Mouse (Mus musculus) forebrain, embryonic 16.5 days (tissue): ENCODE measurements at regions not wholly inside any gene's neighbourhood (a gene's known extent, or its start where the extent isn't known, plus 50 kb on each side); places are given as distances from the start of the nearest gene placed in this dataset.

ENCODE experiments used
- ATAC-seq: fragments of 200-750 bp; cut with Nextera tagmentation; 2 replicates; pipeline ENCODE4 v1.8.0; 2017; ENCODE audit warnings: mild to moderate bottlenecking, moderate library complexity
- H3K27ac ChIP-seq: fragments of 300-500 bp; sonication (generic); 2 replicates; pipeline ENCODE4 v1.5.1; 2014; ENCODE audit warnings: low read length, control low read depth
- H3K27me3 ChIP-seq: fragments of 300-500 bp; sonication (generic); replicated peaks from 2 replicates; pipeline ENCODE4 v1.6.1; 2014; ENCODE audit warnings: low read length; ENCODE audit not compliant: control insufficient read depth, insufficient read depth
- H3K36me3 ChIP-seq: fragments of 300-500 bp; sonication (generic); 2 replicates; pipeline ENCODE4 v1.6.1; 2014; ENCODE audit not compliant: control insufficient read depth, insufficient read depth
- H3K4me1 ChIP-seq: fragments of 300-500 bp; sonication (generic); replicated peaks from 2 replicates; pipeline ENCODE4 v1.6.1; 2014; ENCODE audit warnings: low read length; ENCODE audit not compliant: control insufficient read depth, insufficient read depth
- H3K4me2 ChIP-seq: fragments of 300-500 bp; sonication (generic); 2 replicates; pipeline ENCODE4 v1.6.1; 2014; ENCODE audit warnings: mild to moderate bottlenecking, low read length, control low read depth
- H3K4me3 ChIP-seq: fragments of 300-500 bp; sonication (generic); replicated peaks from 2 replicates; pipeline ENCODE4 v1.5.1; 2014; ENCODE audit warnings: mild to moderate bottlenecking, low read length, control low read depth
- H3K9ac ChIP-seq: fragments of 300-500 bp; sonication (generic); replicated peaks from 2 replicates; pipeline ENCODE4 v1.6.1; 2014; ENCODE audit warnings: low read depth, low read length, control low read depth
- H3K9me3 ChIP-seq: fragments of 300-500 bp; sonication (generic); 2 replicates; pipeline ENCODE4 v1.6.1; 2016; ENCODE audit warnings: low read length; ENCODE audit not compliant: control insufficient read depth
- WGBS: fragments of 180-500 bp; shearing (Covaris S2); extraction: QIAGEN DNeasy Blood & Tissue Kit; methylation state at CpG from one replicate; pipeline ENCODE4 v1.1.7; 2014; 5-methylcytosine and 5-hydroxymethylcytosine counted together

DNA sequence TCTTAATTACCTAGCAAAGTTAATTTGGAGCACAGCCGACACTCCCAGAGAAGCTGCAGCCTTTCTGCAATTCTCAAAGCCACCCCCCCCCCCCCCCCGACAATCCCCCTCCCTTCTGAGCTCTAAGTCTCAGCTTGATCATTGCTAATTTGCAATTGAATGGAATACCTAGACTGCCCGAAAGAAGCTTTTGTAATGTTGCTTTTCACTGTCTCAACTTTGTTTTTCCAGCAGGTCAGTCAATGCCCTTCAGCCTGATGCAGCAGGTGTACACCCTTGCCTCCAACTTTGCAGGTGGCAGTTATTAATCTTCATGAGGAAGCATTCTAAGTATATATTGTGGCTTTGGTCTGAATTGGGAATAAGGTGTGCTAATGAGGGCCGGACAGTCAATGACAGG lies 1006.6 kb upstream of the Gm8797 start:
- ATAC-seq = no peak
- H3K27ac ChIP-seq = no peak overlapping the region
- H3K4me1 ChIP-seq = no peaks in the 10 kb centered on the region
- H3K27me3 ChIP-seq = no peaks in the 10 kb centered on the region
- H3K9me3 ChIP-seq = peaks cover 3% of the 10 kb centered on the region; the same call in 1 of the 2 replicates
- H3K9ac ChIP-seq = no peak overlapping the region
- H3K4me3 ChIP-seq = no peak overlapping the region
- no peak overlapping the region for H3K4me2 ChIP-seq
- WGBS = 38% methylated on average over 3 of the region's 4 CpGs
- no peaks in the 10 kb centered on the region for H3K36me3 ChIP-seq

DNA sequence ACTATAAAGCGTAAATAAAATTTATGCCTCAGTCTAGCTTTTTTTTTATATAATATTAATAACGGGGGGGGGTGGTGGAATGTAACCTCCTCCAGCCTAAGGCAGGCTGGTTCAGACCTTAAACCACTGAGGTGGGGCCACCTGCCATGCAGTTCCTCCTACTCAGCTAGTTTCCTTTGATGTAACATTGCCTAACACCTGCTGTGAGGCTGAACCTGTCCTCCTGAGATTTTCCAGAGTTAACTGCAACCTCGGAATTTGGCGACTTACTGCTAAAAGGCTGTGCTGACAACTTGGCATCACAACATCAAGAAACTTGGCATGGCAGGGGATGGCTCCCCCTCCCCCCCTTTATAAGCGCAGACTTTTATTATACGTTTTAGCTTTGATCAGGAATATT lies 1006.0 kb upstream of the Gm8797 start:
- 78% methylated on average over 6 of the region's 6 CpGs for WGBS
- Histone ChIP-seq H3K36me3 (no peaks in the 10 kb centered on the region), H3K9ac (no peak overlapping the region), H3K27ac (no peak overlapping the region), H3K4me2 (no peak overlapping the region), H3K9me3 (peaks cover 3% of the 10 kb centered on the region; the same call in 1 of the 2 replicates), H3K4me3 (no peak overlapping the region), H3K27me3 (no peaks in the 10 kb centered on the region), H3K4me1 (no peaks in the 10 kb centered on the region)
- no peak for ATAC-seq

DNA sequence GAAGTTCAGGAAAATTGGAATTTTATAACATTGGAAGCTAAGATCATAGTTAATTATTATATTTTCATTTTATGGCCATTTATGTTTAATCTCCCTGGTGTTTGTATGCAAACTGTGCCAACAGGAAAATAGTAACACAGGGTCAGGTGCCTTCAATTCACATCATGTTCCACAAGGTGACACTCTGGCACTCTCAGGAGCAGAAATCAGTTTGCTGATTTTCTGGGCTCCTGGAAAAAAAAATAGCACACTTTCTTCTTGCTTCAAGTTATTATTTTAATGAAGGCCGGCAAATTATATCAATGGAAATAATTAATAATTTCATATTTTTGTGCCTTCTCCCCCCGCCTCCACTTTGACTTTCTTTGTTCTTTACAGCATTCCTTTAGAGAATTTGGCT lies 994.5 kb upstream of the Gm8797 start:
- no peak overlapping the region for H3K4me2 ChIP-seq
- no peaks in the 10 kb centered on the region for H3K27me3 ChIP-seq
- no peaks in the 10 kb centered on the region for H3K4me1 ChIP-seq
- H3K36me3 ChIP-seq = no peaks in the 10 kb centered on the region
- H3K4me3 ChIP-seq = no peak overlapping the region
- ATAC-seq = no peak
- no peaks in the 10 kb centered on the region for H3K9me3 ChIP-seq
- WGBS = 90% methylated on average over 2 of the region's 2 CpGs
- H3K27ac ChIP-seq = no peak overlapping the region
- no peak overlapping the region for H3K9ac ChIP-seq

- peak; percentile 58; the same call in 1 of the 2 replicates for ATAC-seq
- Histone ChIP-seq H3K4me3 (no peak overlapping the region), H3K4me2 (no peak overlapping the region), H3K27ac (no peak overlapping the region), H3K9ac (no peak overlapping the region), H3K4me1 (no peaks in the 10 kb centered on the region), H3K27me3 (no peaks in the 10 kb centered on the region), H3K9me3 (no peaks in the 10 kb centered on the region), H3K36me3 (no peaks in the 10 kb centered on the region)
- 64% methylated on average over 1 of the region's 1 CpGs for WGBS
Observed at GRCm38 (mm10) chr3:4757113-4757512, 993.5 kb upstream of the Gm8797 start.

DNA sequence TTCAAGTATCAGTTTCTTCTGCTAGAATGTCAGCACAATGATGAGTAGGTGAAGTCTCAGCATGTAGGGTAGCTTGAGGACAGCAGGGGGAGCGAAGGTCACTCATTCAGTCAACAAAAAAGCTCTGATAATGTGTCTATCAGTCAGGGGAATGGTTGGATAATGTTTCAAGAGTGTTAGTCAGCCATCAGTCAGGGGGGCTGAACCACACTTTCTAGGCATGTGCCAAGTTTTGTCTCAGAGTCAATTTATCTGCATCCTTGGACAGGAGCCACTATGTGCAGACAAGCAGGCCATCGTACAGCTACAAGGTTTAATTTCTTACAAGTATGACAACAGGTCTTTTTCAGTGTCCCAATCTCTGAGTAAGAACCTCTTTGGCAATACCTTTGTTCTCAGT lies 987.5 kb upstream of the Gm8797 start:
- WGBS = 67% methylated on average over 2 of the region's 2 CpGs
- Histone ChIP-seq H3K4me1 (no peaks in the 10 kb centered on the region), H3K9me3 (no peaks in the 10 kb centered on the region), H3K36me3 (no peaks in the 10 kb centered on the region), H3K27ac (no peak overlapping the region), H3K9ac (no peak overlapping the region), H3K4me3 (no peak overlapping the region), H3K4me2 (no peak overlapping the region), H3K27me3 (no peaks in the 10 kb centered on the region)
- ATAC-seq = no peak

DNA sequence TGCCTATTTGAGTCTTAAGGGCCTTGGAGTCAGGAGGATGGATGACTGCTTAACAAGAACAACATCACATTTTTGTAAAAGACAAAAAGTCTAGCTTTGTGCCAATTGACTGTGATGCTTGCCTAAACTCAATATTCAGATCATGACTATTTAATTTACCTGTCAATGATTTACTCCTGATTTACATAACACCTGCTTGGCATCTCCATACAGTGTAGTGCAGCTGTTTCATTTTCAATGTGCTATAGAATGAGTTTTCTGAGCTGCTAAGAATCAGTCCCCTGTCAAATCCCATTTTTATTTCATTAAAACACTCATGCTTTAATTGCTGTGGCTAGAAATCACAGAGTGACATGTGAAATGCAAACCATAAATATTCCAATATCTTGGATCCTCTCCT lies 974.0 kb upstream of the Gm8797 start:
- no peaks in the 10 kb centered on the region for H3K27me3 ChIP-seq
- no peak overlapping the region for H3K4me2 ChIP-seq

DNA sequence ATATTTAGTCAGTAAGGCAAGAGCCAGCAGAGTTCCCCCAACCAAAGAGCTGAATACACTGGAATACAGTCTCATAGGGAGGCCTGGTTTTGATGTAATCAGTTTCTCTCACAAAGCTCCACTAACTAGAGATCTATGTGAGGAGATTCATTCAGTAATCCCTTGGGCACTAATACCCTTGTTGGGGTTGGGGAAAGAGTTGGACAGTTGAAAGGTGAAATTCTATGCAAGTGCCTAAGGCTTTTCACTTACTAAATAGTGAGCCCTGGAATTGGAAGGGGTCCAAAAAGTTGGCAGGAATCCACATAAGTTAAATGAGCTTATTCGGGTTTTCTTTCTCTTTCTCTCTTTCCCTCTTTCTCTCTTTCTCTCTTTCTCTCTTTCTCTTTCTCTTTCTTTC lies 965.4 kb upstream of the Gm8797 start:
- H3K9me3 ChIP-seq = no peaks in the 10 kb centered on the region
- H3K4me2 ChIP-seq = no peak overlapping the region
- H3K4me1 ChIP-seq = no peaks in the 10 kb centered on the region
- H3K4me3 ChIP-seq = no peak overlapping the region
- ATAC-seq = 0 out of 2 replicates have a peak, but pooled peaks have one; percentile 28
- 8% methylated on average over 1 of the region's 1 CpGs for WGBS
- H3K36me3 ChIP-seq = no peaks in the 10 kb centered on the region
- H3K27ac ChIP-seq = no peak overlapping the region
- no peak overlapping the region for H3K9ac ChIP-seq
- no peaks in the 10 kb centered on the region for H3K27me3 ChIP-seq

More for the DNA sequence above, 974.0 kb upstream of the Gm8797 start:
- Histone ChIP-seq H3K27ac (no peak overlapping the region), H3K4me1 (no peaks in the 10 kb centered on the region), H3K36me3 (no peaks in the 10 kb centered on the region), H3K9me3 (no peaks in the 10 kb centered on the region), H3K9ac (no peak overlapping the region), H3K4me3 (no peak overlapping the region)
- ATAC-seq = no peak

DNA sequence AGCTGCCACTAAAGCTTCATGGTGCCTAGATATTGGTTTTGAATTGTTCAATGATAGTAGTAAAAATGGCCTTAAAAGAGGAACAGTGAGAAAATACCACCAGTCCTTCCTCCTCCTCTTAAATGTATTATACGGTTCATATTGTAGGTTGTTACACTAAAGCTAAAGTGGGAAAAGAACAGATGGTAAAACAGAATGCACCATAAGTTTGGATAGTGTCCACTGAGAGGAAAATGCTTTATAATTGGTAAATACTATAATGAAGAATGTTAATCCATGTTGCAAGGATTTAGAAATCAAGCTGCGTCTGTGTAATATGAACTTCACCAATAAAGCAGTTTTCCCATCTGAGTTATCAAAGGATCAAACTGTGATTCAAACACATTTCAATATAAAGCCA lies 957.5 kb upstream of the Gm8797 start:
- 51% methylated on average over 2 of the region's 2 CpGs for WGBS
- Histone ChIP-seq H3K4me3 (no peak overlapping the region), H3K4me2 (no peak overlapping the region), H3K27me3 (no peaks in the 10 kb centered on the region), H3K36me3 (no peaks in the 10 kb centered on the region), H3K27ac (no peak overlapping the region), H3K9ac (no peak overlapping the region), H3K4me1 (peaks cover 20% of the 10 kb centered on the region), H3K9me3 (no peaks in the 10 kb centered on the region)
- no peak for ATAC-seq

DNA sequence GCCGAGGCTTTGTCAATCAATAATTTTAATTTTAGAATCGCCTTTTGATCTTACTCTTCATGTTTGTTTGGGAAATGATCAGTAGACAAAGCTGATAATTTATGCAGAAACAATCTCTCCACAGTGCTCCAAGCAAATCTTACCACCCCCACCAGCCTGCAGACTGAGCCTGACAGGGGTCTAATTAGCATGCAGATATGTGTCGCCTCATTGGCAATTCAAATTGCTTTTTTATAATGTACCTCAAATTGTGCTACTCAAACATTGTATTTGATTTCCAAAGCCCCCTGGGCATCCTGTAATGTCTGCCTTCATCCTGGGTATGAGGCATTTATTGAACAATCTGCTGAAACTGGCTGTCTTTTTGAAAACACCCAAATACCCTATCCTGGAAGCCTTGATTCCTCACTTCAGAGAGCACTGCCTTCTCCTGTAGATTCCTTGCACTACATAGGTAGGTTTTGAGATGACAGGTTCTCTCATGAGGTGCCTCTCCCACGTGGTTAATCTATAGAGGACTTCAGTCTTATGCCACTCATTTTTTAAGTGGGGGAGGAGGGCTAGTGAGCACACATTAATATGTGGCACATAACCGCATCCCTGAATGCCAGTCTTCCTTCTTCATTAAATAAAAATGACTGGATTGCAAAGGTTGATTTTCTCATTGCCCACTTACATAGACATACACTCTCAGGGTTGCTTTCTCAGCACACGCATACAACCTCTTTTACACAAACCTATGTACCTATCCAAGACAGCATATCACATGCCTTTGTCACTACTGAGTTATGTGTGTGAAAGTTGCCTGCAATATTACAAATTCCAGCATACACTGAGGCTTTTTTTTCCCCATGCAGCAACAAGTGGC lies 954.3 kb upstream of the Gm8797 start:
- peak overlapping the region; percentile 51 for H3K4me2 ChIP-seq
- peak overlapping the region; percentile 40 for H3K4me3 ChIP-seq
- no peaks in the 10 kb centered on the region for H3K9me3 ChIP-seq
- no peaks in the 10 kb centered on the region for H3K36me3 ChIP-seq
- H3K27ac ChIP-seq = peak overlapping the region; percentile 39
- H3K4me1 ChIP-seq = peaks cover 20% of the 10 kb centered on the region
- WGBS = 5% methylated on average over 6 of the region's 6 CpGs
- no peak overlapping the region for H3K9ac ChIP-seq
- ATAC-seq = peak; percentile 80
- no peaks in the 10 kb centered on the region for H3K27me3 ChIP-seq
